Mouse (Mus musculus): Measurements from ENCODE around the gene Nav2. TPM values are rescaled to one million over a fixed set of nuclear protein-coding genes. Genes with fewer than 3 reads are reported as not detected.

Nav2 gene
- polyA plus RNA-seq, 1 experiment from 2014 or later, result 34.2 TPM

DNA sequence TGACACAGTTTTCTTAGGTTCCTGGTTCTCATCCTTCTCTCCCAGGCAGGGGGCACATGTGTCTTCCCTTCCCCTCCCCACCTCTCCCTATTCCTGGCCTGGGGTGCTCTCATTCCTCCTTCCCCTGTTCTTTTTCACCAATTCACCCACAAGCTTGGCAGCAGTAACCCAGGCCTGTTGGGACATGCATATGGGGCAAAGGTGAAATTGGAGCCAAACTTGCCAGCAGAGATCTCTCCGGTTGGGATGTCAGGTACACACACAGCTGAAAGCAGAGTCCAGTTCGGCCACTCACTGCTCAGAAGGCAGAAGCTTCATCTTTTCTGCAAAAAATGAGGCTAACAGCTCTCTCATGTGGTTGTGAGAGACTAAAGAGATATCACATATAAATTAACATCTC is 26.3 kb downstream of the Nav2 start:
- no peaks in the 10 kb centered on the region for H3K4me1 ChIP-seq (ENCODE audit: control insufficient read depth, insufficient read depth, low read length)
- H3K27me3 ChIP-seq (ENCODE audit: control insufficient read depth, insufficient read depth, low read length), result no peaks in the 10 kb centered on the region
- H3K27ac ChIP-seq (ENCODE audit: low read length), result no peak overlapping the region
- H3K4me2 ChIP-seq (ENCODE audit: low read depth, low read length), result no peak overlapping the region
- no peak overlapping the region for H3K9ac ChIP-seq (ENCODE audit: low read length)
- 88% methylated on average over 2 of the region's 2 CpGs for WGBS
- ATAC-seq (replicated peaks; ENCODE audit: extremely low read depth, insufficient read depth, low FRiP score), result no peak
- no peak overlapping the region for H3K4me3 ChIP-seq (ENCODE audit: low read length)
- H3K9me3 ChIP-seq (replicated peaks; ENCODE audit: control insufficient read depth, low read length), result no peaks in the 10 kb centered on the region
- H3K36me3 ChIP-seq (ENCODE audit: control insufficient read depth, insufficient read depth), result no peaks in the 10 kb centered on the region

DNA sequence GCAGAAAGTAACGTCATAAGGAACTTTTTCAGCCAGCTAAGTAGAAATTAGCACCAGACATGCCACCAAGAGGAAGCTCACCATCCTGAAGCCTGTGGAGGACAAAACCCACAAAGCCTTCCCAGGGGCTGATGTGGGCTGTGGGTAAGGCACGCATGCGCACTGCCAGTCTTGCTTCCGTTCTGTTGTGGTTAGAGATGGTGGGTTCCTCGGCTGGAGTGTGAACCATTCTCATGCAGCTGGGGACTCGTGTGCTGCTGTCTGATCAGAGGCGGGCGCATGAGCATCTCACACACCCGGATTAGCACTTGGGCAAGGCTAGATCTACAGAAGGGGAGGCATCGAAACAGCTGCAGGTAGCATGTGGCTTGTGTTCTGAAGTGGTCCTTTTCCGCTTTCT is 29.0 kb downstream of the Nav2 start:
- ATAC-seq (replicated peaks; ENCODE audit: extremely low read depth, insufficient read depth, low FRiP score), result peak; percentile 82
- no peaks in the 10 kb centered on the region for H3K36me3 ChIP-seq (ENCODE audit: control insufficient read depth, insufficient read depth)
- WGBS, result 73% methylated on average over 11 of the region's 11 CpGs

DNA sequence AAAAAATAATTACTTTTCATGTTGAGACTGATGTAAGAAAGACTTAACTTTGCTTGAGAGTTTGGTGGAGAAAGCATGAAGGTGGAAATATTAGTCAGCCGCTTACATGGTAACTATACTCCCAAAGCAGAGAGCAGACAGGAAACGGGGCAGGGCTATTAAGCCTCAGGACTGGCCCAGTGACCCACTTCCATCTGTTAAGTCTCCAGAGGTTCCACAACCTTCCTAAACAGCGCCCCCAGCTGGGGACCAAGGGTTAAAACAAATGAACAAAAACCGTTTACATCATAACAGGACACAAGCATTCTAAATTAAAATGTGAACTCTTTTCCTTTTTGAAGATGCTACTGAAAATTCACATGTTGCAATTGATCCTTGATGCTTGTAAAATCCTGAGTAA is 29.7 kb downstream of the Nav2 start:
- Histone ChIP-seq H3K36me3 (ENCODE audit: control insufficient read depth, insufficient read depth) (no peaks in the 10 kb centered on the region), H3K4me1 (ENCODE audit: control insufficient read depth, insufficient read depth, low read length) (no peaks in the 10 kb centered on the region), H3K27me3 (ENCODE audit: control insufficient read depth, insufficient read depth, low read length) (no peaks in the 10 kb centered on the region), H3K9me3 (replicated peaks; ENCODE audit: control insufficient read depth, low read length) (no peaks in the 10 kb centered on the region), H3K4me2 (ENCODE audit: low read depth, low read length) (no peak overlapping the region), H3K9ac (ENCODE audit: low read length) (no peak overlapping the region), H3K4me3 (ENCODE audit: low read length) (no peak overlapping the region), H3K27ac (ENCODE audit: low read length) (no peak overlapping the region)
- 29% methylated on average over 4 of the region's 4 CpGs for WGBS
- ATAC-seq (replicated peaks; ENCODE audit: extremely low read depth, insufficient read depth, low FRiP score), result no peak

More for the DNA sequence above, 29.0 kb downstream of the Nav2 start:
- Histone ChIP-seq H3K4me2 (ENCODE audit: low read depth, low read length) (no peak overlapping the region), H3K4me1 (ENCODE audit: control insufficient read depth, insufficient read depth, low read length) (no peaks in the 10 kb centered on the region), H3K9me3 (replicated peaks; ENCODE audit: control insufficient read depth, low read length) (no peaks in the 10 kb centered on the region), H3K9ac (ENCODE audit: low read length) (no peak overlapping the region), H3K27ac (ENCODE audit: low read length) (no peak overlapping the region), H3K27me3 (ENCODE audit: control insufficient read depth, insufficient read depth, low read length) (no peaks in the 10 kb centered on the region), H3K4me3 (ENCODE audit: low read length) (no peak overlapping the region)

DNA sequence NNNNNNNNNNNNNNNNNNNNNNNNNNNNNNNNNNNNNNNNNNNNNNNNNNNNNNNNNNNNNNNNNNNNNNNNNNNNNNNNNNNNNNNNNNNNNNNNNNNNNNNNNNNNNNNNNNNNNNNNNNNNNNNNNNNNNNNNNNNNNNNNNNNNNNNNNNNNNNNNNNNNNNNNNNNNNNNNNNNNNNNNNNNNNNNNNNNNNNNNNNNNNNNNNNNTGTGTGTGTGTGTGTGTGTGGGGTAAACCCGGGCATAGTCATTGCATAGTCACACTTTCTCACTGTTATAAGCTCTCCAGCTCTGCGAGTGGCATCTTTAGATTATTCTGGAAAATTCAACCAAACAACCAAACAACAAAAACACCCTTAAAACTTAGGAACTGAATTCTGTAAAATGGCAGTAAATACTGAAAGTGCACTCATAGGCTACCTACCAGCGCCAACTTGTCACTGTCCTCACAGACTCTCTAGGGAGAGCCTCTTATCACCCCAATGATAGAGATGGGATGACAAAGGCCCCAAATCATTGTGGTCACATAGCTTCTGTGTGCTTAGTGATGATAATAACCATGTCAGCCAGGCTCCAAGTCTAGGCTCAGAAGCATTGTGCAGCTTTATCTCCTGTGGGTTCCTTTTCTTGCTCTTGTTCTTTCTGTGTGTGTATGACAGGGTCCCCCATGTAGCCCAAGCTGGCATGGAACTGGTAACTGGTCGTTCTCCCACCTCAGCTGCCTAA is 40.0 kb downstream of the Nav2 start:
- Histone ChIP-seq H3K27me3 (ENCODE audit: control insufficient read depth, insufficient read depth, low read length) (no peaks in the 10 kb centered on the region), H3K27ac (ENCODE audit: low read length) (peak overlapping the region; percentile 5; the same call in 1 of the 2 replicates), H3K4me1 (ENCODE audit: control insufficient read depth, insufficient read depth, low read length) (peaks cover 11% of the 10 kb centered on the region), H3K9me3 (replicated peaks; ENCODE audit: control insufficient read depth, low read length) (no peaks in the 10 kb centered on the region), H3K9ac (ENCODE audit: low read length) (no peak overlapping the region), H3K36me3 (ENCODE audit: control insufficient read depth, insufficient read depth) (no peaks in the 10 kb centered on the region), H3K4me2 (ENCODE audit: low read depth, low read length) (no peak overlapping the region), H3K4me3 (ENCODE audit: low read length) (no peak overlapping the region)
- ATAC-seq (replicated peaks; ENCODE audit: extremely low read depth, insufficient read depth, low FRiP score), result no peak
- 71% methylated on average over 4 of the region's 4 CpGs for WGBS

DNA sequence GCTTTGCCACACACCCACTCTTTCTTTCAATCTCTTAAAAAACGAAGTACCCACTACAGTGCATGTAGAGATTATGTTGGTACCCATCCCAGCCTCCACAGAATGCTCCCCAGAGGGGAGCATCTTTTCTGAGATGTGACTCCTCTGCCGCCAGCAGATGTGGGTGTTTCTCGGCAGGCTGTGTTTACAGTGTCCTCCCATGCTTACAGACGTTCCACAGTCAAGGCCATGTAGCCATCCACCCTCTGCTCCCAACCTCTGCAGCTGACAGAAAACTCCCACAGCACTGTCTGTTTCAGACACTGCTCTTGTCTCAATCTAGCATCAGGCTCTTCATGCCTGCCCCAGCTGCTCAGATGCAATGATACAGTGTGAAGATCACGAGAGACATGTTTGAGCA is 46.0 kb downstream of the Nav2 start:
- no peak overlapping the region for H3K4me2 ChIP-seq (ENCODE audit: low read depth, low read length)
- H3K4me3 ChIP-seq (ENCODE audit: low read length), result no peak overlapping the region
- no peak overlapping the region for H3K9ac ChIP-seq (ENCODE audit: low read length)
- no peaks in the 10 kb centered on the region for H3K36me3 ChIP-seq (ENCODE audit: control insufficient read depth, insufficient read depth)
- H3K27ac ChIP-seq (ENCODE audit: low read length), result no peak overlapping the region
- no peaks in the 10 kb centered on the region for H3K9me3 ChIP-seq (replicated peaks; ENCODE audit: control insufficient read depth, low read length)
- H3K4me1 ChIP-seq (ENCODE audit: control insufficient read depth, insufficient read depth, low read length), result peaks cover 11% of the 10 kb centered on the region
- peaks cover 19% of the 10 kb centered on the region for H3K27me3 ChIP-seq (ENCODE audit: control insufficient read depth, insufficient read depth, low read length)
- no peak for ATAC-seq (replicated peaks; ENCODE audit: extremely low read depth, insufficient read depth, low FRiP score)
- WGBS, result 73% methylated on average over 5 of the region's 5 CpGs

DNA sequence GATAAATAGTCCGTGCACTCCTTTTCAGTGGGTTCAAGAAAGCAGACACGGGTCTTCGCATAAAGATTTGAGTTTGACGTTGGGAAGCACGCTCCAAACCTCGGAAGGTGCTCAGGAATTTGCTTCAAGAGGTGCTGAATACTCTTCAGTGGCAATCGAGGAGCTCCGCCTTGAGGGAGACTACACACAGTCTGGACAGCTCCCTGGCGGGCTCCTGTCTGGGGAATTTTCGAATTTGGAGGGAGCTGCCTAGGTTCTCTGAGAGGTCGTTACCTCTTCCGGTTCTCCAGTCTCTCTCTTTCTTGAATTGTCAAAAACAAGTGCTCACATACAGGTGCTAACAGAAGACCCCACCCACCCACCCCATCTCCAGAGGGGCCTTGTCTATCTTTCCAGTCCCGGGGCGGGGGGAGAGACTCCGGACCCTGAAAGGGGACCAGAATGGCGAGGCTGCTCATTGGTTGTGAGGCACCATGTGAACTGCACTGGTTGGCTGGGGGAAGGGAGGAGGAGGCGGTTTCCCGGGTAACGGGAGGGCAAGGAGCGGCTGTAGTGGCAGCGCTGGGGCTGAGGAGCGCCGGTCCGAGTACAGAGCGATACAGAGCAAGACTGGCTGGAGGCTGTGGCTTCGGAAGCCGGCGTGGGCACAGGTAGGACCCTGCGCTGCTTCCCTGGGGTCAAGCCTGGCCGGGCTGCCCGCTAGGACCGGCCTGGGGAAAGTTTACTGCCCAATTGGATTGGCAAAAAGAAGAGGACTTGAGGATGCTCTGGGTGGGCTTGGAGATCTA is 50.2 kb downstream of the Nav2 start:
- ATAC-seq (replicated peaks; ENCODE audit: extremely low read depth, insufficient read depth, low FRiP score), result peak; percentile 94
- Histone ChIP-seq H3K4me2 (ENCODE audit: low read depth, low read length) (peak overlapping the region; percentile 61), H3K27ac (ENCODE audit: low read length) (no peak overlapping the region), H3K4me1 (ENCODE audit: control insufficient read depth, insufficient read depth, low read length) (peaks cover 9% of the 10 kb centered on the region), H3K9me3 (replicated peaks; ENCODE audit: control insufficient read depth, low read length) (no peaks in the 10 kb centered on the region), H3K36me3 (ENCODE audit: control insufficient read depth, insufficient read depth) (no peaks in the 10 kb centered on the region), H3K4me3 (ENCODE audit: low read length) (peak overlapping the region; percentile 33), H3K9ac (ENCODE audit: low read length) (no peak overlapping the region), H3K27me3 (ENCODE audit: control insufficient read depth, insufficient read depth, low read length) (peaks cover 54% of the 10 kb centered on the region)
- 2% methylated on average over 32 of the region's 32 CpGs for whole genome bisulfite sequencing

DNA sequence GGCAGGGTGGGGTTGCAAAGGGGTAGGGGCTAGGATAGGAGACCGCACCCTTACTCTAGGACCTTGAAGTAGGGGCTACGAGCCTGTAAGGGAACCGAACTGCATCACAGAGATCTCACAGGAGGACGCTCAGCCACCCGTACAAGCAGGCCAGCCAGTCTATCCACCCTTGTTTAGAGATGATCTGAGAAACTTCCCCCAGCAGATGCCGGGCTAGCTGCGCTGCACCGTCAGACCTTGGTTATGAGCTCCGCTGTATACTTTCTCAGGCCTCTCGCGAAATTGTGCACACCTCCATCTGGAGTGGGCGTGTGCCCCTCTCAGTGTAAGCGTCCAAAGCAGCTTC is 50.8 kb downstream of the Nav2 start:
- no peak for ATAC-seq (replicated peaks; ENCODE audit: extremely low read depth, insufficient read depth, low FRiP score)
- Histone ChIP-seq H3K27me3 (ENCODE audit: control insufficient read depth, insufficient read depth, low read length) (peaks cover 58% of the 10 kb centered on the region), H3K4me3 (ENCODE audit: low read length) (peak overlapping the region; percentile 33), H3K27ac (ENCODE audit: low read length) (no peak overlapping the region), H3K4me1 (ENCODE audit: control insufficient read depth, insufficient read depth, low read length) (peaks cover 9% of the 10 kb centered on the region), H3K9me3 (replicated peaks; ENCODE audit: control insufficient read depth, low read length) (no peaks in the 10 kb centered on the region), H3K9ac (ENCODE audit: low read length) (no peak overlapping the region), H3K36me3 (ENCODE audit: control insufficient read depth, insufficient read depth) (no peaks in the 10 kb centered on the region), H3K4me2 (ENCODE audit: low read depth, low read length) (peak overlapping the region; percentile 61)
- 21% methylated on average over 13 of the region's 13 CpGs for WGBS

DNA sequence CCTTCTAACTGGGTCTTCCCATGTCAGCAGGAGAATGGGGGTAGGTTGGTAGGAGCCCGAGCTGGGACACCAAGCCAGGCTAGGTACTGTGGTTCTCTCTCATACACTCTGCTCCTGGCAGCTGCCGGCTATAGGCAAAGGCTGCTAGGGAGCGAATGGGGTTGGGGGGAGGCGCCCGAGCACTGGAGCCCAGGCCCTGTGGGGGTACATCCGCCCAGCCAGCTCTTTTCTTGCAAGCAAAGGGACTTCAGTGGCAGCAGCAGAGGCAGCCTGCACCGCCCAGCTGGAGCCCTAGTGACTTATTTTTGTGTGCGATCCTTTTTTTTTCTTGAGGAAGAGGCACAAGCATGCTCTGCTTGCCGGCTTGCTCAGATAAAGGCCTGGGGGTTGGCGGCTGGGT is 51.6 kb downstream of the Nav2 start:
- no peaks in the 10 kb centered on the region for H3K36me3 ChIP-seq (ENCODE audit: control insufficient read depth, insufficient read depth)
- peaks cover 60% of the 10 kb centered on the region for H3K27me3 ChIP-seq (ENCODE audit: control insufficient read depth, insufficient read depth, low read length)
- ATAC-seq (replicated peaks; ENCODE audit: extremely low read depth, insufficient read depth, low FRiP score), result no peak
- H3K9ac ChIP-seq (ENCODE audit: low read length), result no peak overlapping the region
- no peak overlapping the region for H3K4me2 ChIP-seq (ENCODE audit: low read depth, low read length)
- WGBS, result 26% methylated on average over 10 of the region's 10 CpGs
- peaks cover 7% of the 10 kb centered on the region; the same call in 1 of the 2 replicates for H3K4me1 ChIP-seq (ENCODE audit: control insufficient read depth, insufficient read depth, low read length)
- H3K27ac ChIP-seq (ENCODE audit: low read length), result no peak overlapping the region
- H3K4me3 ChIP-seq (ENCODE audit: low read length), result no peak overlapping the region
- no peaks in the 10 kb centered on the region for H3K9me3 ChIP-seq (replicated peaks; ENCODE audit: control insufficient read depth, low read length)

DNA sequence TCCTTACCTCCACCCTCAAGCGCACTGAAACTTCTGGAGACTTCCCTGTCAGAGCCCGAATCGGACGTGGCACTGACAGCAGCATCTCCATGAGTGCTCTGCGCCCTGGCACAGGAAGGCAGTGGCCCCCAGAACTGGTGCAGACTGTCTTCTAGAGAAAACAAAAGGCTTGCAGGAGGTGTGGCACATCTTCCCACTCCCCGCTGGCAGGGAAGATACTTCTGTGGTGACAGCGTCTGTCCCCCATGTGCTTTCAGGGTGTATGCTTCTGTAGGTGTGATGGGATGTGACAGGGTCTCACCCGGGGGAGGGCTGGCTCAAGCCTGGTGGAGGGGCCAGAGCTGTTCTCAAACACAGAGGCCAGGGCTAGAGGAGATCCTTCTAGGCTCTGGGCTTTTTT is 53.0 kb downstream of the Nav2 start:
- Histone ChIP-seq H3K27me3 (ENCODE audit: control insufficient read depth, insufficient read depth, low read length) (peaks cover 58% of the 10 kb centered on the region), H3K4me3 (ENCODE audit: low read length) (no peak overlapping the region), H3K4me2 (ENCODE audit: low read depth, low read length) (no peak overlapping the region), H3K27ac (ENCODE audit: low read length) (no peak overlapping the region), H3K9ac (ENCODE audit: low read length) (no peak overlapping the region), H3K9me3 (replicated peaks; ENCODE audit: control insufficient read depth, low read length) (no peaks in the 10 kb centered on the region), H3K36me3 (ENCODE audit: control insufficient read depth, insufficient read depth) (no peaks in the 10 kb centered on the region), H3K4me1 (ENCODE audit: control insufficient read depth, insufficient read depth, low read length) (0 out of 2 replicates have a peak, but pooled peaks cover 5% of the 10 kb centered on the region)
- 48% methylated on average over 8 of the region's 8 CpGs for WGBS
- no peak for ATAC-seq (replicated peaks; ENCODE audit: extremely low read depth, insufficient read depth, low FRiP score)

All from heart, embryonic 16.5 days (tissue).